Mouse (Mus musculus) CH12.LX (cell line): ENCODE data around the gene Arhgef6. TPM values are rescaled to one million over a fixed set of nuclear protein-coding genes. Genes with fewer than 3 reads are reported as not detected.

ENCODE experiments used
- DNase-seq: peaks from one replicate; pipeline ENCODE4 v3.0.0-alpha.2; 2013; ENCODE audit errors: extremely low read depth
- H3K27ac ChIP-seq: 2 replicates; pipeline ENCODE4 v1.5.1; 2012; ENCODE audit warnings: low read depth, mild to moderate bottlenecking, control low read depth, moderate library complexity; ENCODE audit not compliant: insufficient read depth
- H3K27me3 ChIP-seq: replicated peaks from 2 replicates; pipeline ENCODE3; 2012; ENCODE audit warnings: inconsistent platforms
- H3K36me3 ChIP-seq, 2 experiments: replicated peaks in 1 of 2; 2 replicates each; pipeline versions ENCODE3 to v1.6.1; 2012; ENCODE audit warnings: inconsistent platforms in 1 of 2, low read length in 1 of 2, mild to moderate bottlenecking in 1 of 2, mixed read lengths in 1 of 2, moderate library complexity in 1 of 2; ENCODE audit not compliant: control insufficient read depth in 1 of 2, insufficient read depth in 1 of 2
- H3K4me1 ChIP-seq, 2 experiments: 2 replicates each; pipeline ENCODE4 v1.6.1; 2012; ENCODE audit warnings: inconsistent platforms in 1 of 2, moderate library complexity in 1 of 2; ENCODE audit not compliant: insufficient read depth in 2 of 2, control insufficient read depth in 1 of 2
- H3K4me2 ChIP-seq: 2 replicates; pipeline ENCODE4 v1.6.1; 2012; ENCODE audit warnings: low read depth, mild to moderate bottlenecking, control low read depth; ENCODE audit not compliant: poor library complexity, insufficient read depth, severe bottlenecking
- H3K4me3 ChIP-seq, 3 experiments: fragments of 150-350 bp in 1 of 3; sonication (generic) in 1 of 3; replicated peaks in 1 of 3; 2 replicates each; pipeline versions ENCODE3 to v1.5.1; 2011 to 2012; ENCODE audit warnings: low read depth in 2 of 3, low read length in 2 of 3, mild to moderate bottlenecking in 2 of 3, moderate library complexity in 2 of 3, control low read depth in 1 of 3, improper control_type of control experiment in 1 of 3, inconsistent platforms in 1 of 3, mixed read lengths in 1 of 3; ENCODE audit not compliant: poor library complexity in 1 of 3
- H3K79me2 ChIP-seq: replicated peaks from 2 replicates; pipeline ENCODE4 v1.6.1; 2012; ENCODE audit warnings: mild to moderate bottlenecking, moderate library complexity; ENCODE audit not compliant: control insufficient read depth, poor library complexity, insufficient read depth, severe bottlenecking; ENCODE audit errors: extremely low read depth
- H3K9ac ChIP-seq: 2 replicates; pipeline ENCODE4 v1.6.1; 2012; ENCODE audit warnings: low read depth, mild to moderate bottlenecking, control low read depth, moderate library complexity; ENCODE audit not compliant: insufficient read depth
- H3K9me3 ChIP-seq: replicated peaks from 2 replicates; pipeline ENCODE3; 2012; ENCODE audit warnings: low read length, inconsistent platforms, mixed read lengths
- BHLHE40 ChIP-seq: IDR thresholded peaks from 2 replicates; pipeline ENCODE4 v1.6.1; 2011; ENCODE audit warnings: mild to moderate bottlenecking, low read depth, low read length, improper control_type of control experiment
- CHD1 ChIP-seq: IDR thresholded peaks from 2 replicates; pipeline ENCODE4 v1.6.1; 2012; ENCODE audit warnings: low read depth, low read length, improper control_type of control experiment, inconsistent platforms
- CHD2 ChIP-seq: IDR thresholded peaks from 2 replicates; pipeline ENCODE4 v1.6.1; 2011; ENCODE audit warnings: low read length, improper control_type of control experiment
- E2F4 ChIP-seq: IDR thresholded peaks from 2 replicates; pipeline ENCODE4 v1.6.1; 2011; ENCODE audit warnings: low read depth, low read length, improper control_type of control experiment; ENCODE audit not compliant: insufficient replicate concordance
- ELF1 ChIP-seq: IDR thresholded peaks from 2 replicates; pipeline ENCODE4 v1.6.1; 2014; ENCODE audit warnings: low read depth, mild to moderate bottlenecking, inconsistent platforms, low read length, improper control_type of control experiment
- EP300 ChIP-seq: IDR thresholded peaks from 2 replicates; pipeline ENCODE4 v1.6.1; 2011; ENCODE audit warnings: low read length, improper control_type of control experiment
- ETS1 ChIP-seq: conservative IDR thresholded peaks from 2 replicates; pipeline ENCODE4 v1.6.1; 2012; ENCODE audit warnings: low read depth, mild to moderate bottlenecking, inconsistent platforms, low read length, improper control_type of control experiment, moderate library complexity
- GABPA ChIP-seq: IDR thresholded peaks from 2 replicates; pipeline ENCODE4 v1.6.1; 2012; ENCODE audit warnings: low read depth, low read length, improper control_type of control experiment, inconsistent platforms; ENCODE audit not compliant: insufficient replicate concordance
- IRF4 ChIP-seq: IDR thresholded peaks from 2 replicates; pipeline ENCODE4 v1.6.1; 2014; ENCODE audit warnings: low read depth, mild to moderate bottlenecking, inconsistent platforms, low read length, improper control_type of control experiment
- JUN ChIP-seq: IDR thresholded peaks from 2 replicates; pipeline ENCODE4 v1.6.1; 2011; ENCODE audit warnings: low read depth, mild to moderate bottlenecking, low read length, improper control_type of control experiment, moderate library complexity; ENCODE audit not compliant: insufficient read depth
- JUND ChIP-seq: conservative IDR thresholded peaks from 2 replicates; pipeline ENCODE4 v1.6.1; 2011; ENCODE audit warnings: low read depth, low read length, improper control_type of control experiment
- KAT2A ChIP-seq: IDR thresholded peaks from 2 replicates; pipeline ENCODE4 v1.6.1; 2012; ENCODE audit warnings: low read length, improper control_type of control experiment, inconsistent platforms; ENCODE audit not compliant: insufficient replicate concordance
- MAZ ChIP-seq: IDR thresholded peaks from 2 replicates; pipeline ENCODE4 v1.6.1; 2012; ENCODE audit warnings: low read depth, mild to moderate bottlenecking, inconsistent platforms, low read length, improper control_type of control experiment, moderate library complexity
- MEF2A ChIP-seq: IDR thresholded peaks from 2 replicates; pipeline ENCODE4 v1.6.1; 2014; ENCODE audit warnings: low read depth, mild to moderate bottlenecking, inconsistent platforms, low read length, improper control_type of control experiment, borderline replicate concordance
- MXI1 ChIP-seq: IDR thresholded peaks from 2 replicates; pipeline ENCODE4 v1.6.1; 2011; ENCODE audit warnings: mild to moderate bottlenecking, low read depth, low read length, improper control_type of control experiment
- MYC ChIP-seq: IDR thresholded peaks from 2 replicates; pipeline ENCODE4 v1.6.1; 2011; ENCODE audit warnings: low read depth, mild to moderate bottlenecking, improper control_type of control experiment, low read length
- NRF1 ChIP-seq: IDR thresholded peaks from 2 replicates; pipeline ENCODE4 v1.6.1; 2014; ENCODE audit warnings: low read depth, mild to moderate bottlenecking, inconsistent platforms, low read length, improper control_type of control experiment, moderate library complexity
- PAX5 ChIP-seq: IDR thresholded peaks from 2 replicates; pipeline ENCODE4 v1.6.1; 2012; ENCODE audit warnings: low read length, inconsistent platforms, mixed read lengths
- POLR2A ChIP-seq: IDR thresholded peaks from 2 replicates; pipeline ENCODE4 v1.6.1; 2011; ENCODE audit warnings: low read depth, mild to moderate bottlenecking, improper control_type of control experiment, low read length
- RAD21 ChIP-seq: IDR thresholded peaks from 2 replicates; pipeline ENCODE4 v1.6.1; 2011; ENCODE audit warnings: low read depth, mild to moderate bottlenecking, low read length, improper control_type of control experiment, moderate library complexity
- SIN3A ChIP-seq: IDR thresholded peaks from 2 replicates; pipeline ENCODE4 v1.6.1; 2012; ENCODE audit warnings: low read length, improper control_type of control experiment, inconsistent platforms
- SMC3 ChIP-seq: IDR thresholded peaks from 2 replicates; pipeline ENCODE4 v1.6.1; 2011; ENCODE audit warnings: low read depth, low read length, improper control_type of control experiment
- TBP ChIP-seq: conservative IDR thresholded peaks from 2 replicates; pipeline ENCODE4 v1.6.1; 2011; ENCODE audit warnings: low read depth, low read length, improper control_type of control experiment
- USF1 ChIP-seq: IDR thresholded peaks from 2 replicates; pipeline ENCODE4 v1.6.1; 2014; ENCODE audit warnings: low read depth, mild to moderate bottlenecking, inconsistent platforms, low read length, improper control_type of control experiment
- USF2 ChIP-seq: conservative IDR thresholded peaks from 2 replicates; pipeline ENCODE4 v1.6.1; 2011; ENCODE audit warnings: low read depth, low read length, improper control_type of control experiment
- ZC3H11A ChIP-seq: IDR thresholded peaks from 2 replicates; pipeline ENCODE4 v1.6.1; 2012; ENCODE audit warnings: low read depth, mild to moderate bottlenecking, inconsistent platforms, low read length, improper control_type of control experiment
- ZKSCAN1 ChIP-seq: IDR thresholded peaks from 2 replicates; pipeline ENCODE4 v1.6.1; 2012; ENCODE audit warnings: low read depth, inconsistent platforms, low read length, improper control_type of control experiment, borderline replicate concordance
- ZMIZ1 ChIP-seq: IDR thresholded peaks from 2 replicates; pipeline ENCODE4 v1.6.1; 2012; ENCODE audit warnings: low read depth, mild to moderate bottlenecking, inconsistent platforms, low read length, improper control_type of control experiment
- ZNF384 ChIP-seq: IDR thresholded peaks from 2 replicates; pipeline ENCODE4 v1.6.1; 2012; ENCODE audit warnings: low read depth, low read length, improper control_type of control experiment, inconsistent platforms
- dilution Hi-C: fragments of 300-500 bp; cut with MboI; formaldehyde crosslinking; loops from 2 replicates; pipeline ENCODE4 v1.14.3; 2020; ENCODE audit warnings: low sequenced_read_pairs; ENCODE audit not compliant: extremely low pct_unique_long_range_greater_than_20kb, extremely low pct_ligation_motif_present
- in situ Hi-C: fragments of 300-500 bp; cut with MboI; formaldehyde crosslinking; loops from 3 replicates; pipeline ENCODE4 v1.14.3; 2019; ENCODE audit warnings: low sequenced_read_pairs, low pct_ligation_motif_present, low pct_unique_long_range_greater_than_20kb, mixed read lengths
- polyA plus RNA-seq: library from polyadenylated mRNA; unstranded; fragments of >175 nt; gene quantifications from 2 replicates; pipeline ENCODE4 v1.2.1, GENCODE M21; 2012; ENCODE audit warnings: low read depth; ENCODE audit not compliant: insufficient read length
- total RNA-seq, 2 experiments: library from RNA; depleted of rRNA; stranded (reverse); fragments of 300-350 nt in 1 of 2; fragments of >200 nt in 1 of 2; gene quantifications; 2 replicates each; pipeline ENCODE4 v1.2.3; 2012 to 2014

The Arhgef6 gene
- total and polyA plus RNA-seq, 3 experiments: 69.8 to 206 (median 162) TPM

- H3K4me3 ChIP-seq: no peak overlapping the region
- no peak overlapping the region for H3K27ac ChIP-seq
- H3K36me3 ChIP-seq: peaks cover 27 to 56% of the 10 kb centered on the region in 2 experiments
- no peak overlapping the region for H3K9ac ChIP-seq
- no peak for DNase-seq
- TF ChIP-seq SIN3A (no peak), CHD1 (no peak), PAX5 (no peak), CHD2 (no peak), POLR2A (no peak), USF1 (no peak), MEF2A (no peak), JUN (no peak), EP300 (no peak), ETS1 (no peak), ZNF384 (no peak), RAD21 (no peak), JUND (no peak), IRF4 (no peak), ZC3H11A (no peak), MAZ (no peak), KAT2A (no peak), USF2 (no peak), ZKSCAN1 (no peak)
- H3K4me1 ChIP-seq: peaks cover 0 to 27% of the 10 kb centered on the region in 2 experiments; a peak in 2 of 4 replicates
- H3K79me2 ChIP-seq: peaks cover 9% of the 10 kb centered on the region
- no peaks in the 10 kb centered on the region for H3K27me3 ChIP-seq
- H3K9me3 ChIP-seq: no peaks in the 10 kb centered on the region
- in situ Hi-C loops (no loop called here), dilution Hi-C loops (no loop called here)
- no peak overlapping the region for H3K4me2 ChIP-seq
Observed at GRCm38 (mm10) chrX:57298946-57299345, 39.6 kb downstream of the Arhgef6 start.

DNA sequence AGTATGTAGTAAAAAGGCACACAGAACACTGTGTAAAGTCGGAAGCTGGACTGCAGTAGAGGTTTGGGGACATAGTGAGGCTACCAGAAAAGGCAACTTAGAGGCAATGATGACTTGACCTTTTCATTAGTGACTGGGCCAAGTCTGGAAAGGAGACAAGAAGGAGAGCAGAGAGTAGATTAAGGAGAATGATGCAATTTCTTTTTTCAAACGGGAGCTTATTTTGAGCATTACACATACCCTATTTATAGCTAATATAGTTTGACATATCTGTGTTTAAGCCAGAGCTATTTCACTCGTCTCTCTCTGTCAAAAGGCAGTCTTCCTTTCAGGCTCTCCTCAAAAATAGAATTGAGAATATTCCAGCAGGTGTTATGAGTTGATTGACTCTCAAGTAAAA, 50.1 kb downstream of the Arhgef6 start:
- no peak for DNase-seq
- H3K4me3 ChIP-seq: no peak overlapping the region
- dilution Hi-C loops: no loop called here

More for the DNA sequence above, 50.1 kb downstream of the Arhgef6 start:
- Histone ChIP-seq H3K4me2 (no peak overlapping the region), H3K4me1 (peaks cover under 1 to 4% of the 10 kb centered on the region in 2 experiments; a peak in 1 of 4 replicates), H3K27me3 (no peaks in the 10 kb centered on the region), H3K79me2 (no peaks in the 10 kb centered on the region), H3K9ac (no peak overlapping the region), H3K36me3 (peaks cover 11 to 56% of the 10 kb centered on the region in 2 experiments), H3K27ac (no peak overlapping the region), H3K9me3 (no peaks in the 10 kb centered on the region)
- in situ Hi-C loops: no loop called here
- TF ChIP-seq CHD2 (no peak), ETS1 (no peak), SMC3 (no peak), BHLHE40 (no peak), GABPA (no peak), ZNF384 (no peak), MXI1 (no peak), PAX5 (no peak), ZKSCAN1 (no peak), NRF1 (no peak), E2F4 (no peak), ELF1 (no peak), MYC (no peak), ZMIZ1 (no peak), TBP (no peak), ZC3H11A (no peak)
- TF ChIP-seq, all 38 proteins: peak for 0
